Mouse (Mus musculus): ENCODE results near the gene Afmid.

Gene Afmid

GRCm38 (mm10) chr11:117882208-117882607 is 56.5 kb downstream of the Afmid start:
- DNase-seq, result peak; percentile 57 to 65

GRCm38 (mm10) chr11:117886000-117886399 is 60.3 kb downstream of the Afmid start:
- DNase-seq, result no peak

DNA sequence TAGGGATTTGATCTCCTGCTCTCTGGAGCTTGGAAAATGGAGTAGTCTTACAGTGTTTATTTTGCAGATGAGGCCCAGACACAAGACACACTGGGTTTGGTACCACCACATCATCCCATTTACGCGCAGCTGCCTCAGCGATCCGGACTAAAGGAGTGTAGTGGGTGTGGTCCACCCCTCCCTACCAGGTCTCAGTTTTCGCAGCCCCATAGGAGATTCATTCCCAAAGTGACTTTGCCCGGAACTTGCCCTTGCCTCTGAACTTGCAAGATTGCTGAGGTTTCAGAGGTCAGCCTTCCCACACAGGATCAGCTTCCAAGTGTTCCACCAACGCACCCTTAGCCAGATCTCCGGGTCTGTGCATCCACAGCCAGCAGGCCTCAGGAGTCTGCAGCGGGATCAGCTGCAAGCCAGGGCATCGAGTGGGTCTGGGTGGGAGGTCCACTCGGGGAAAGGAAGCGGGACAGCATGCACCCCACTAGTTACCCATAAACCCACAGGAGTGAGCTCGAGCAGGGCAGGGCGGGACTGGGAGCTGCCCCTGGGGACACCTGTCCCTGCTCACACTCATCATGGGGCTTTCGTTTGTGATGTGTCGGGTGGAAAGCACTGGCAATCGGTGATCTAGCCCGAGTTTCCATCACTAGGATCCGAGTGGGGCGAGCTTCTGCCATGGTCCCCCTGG is 62.6 kb downstream of the Afmid start:
- no peak for DNase-seq

- peak; percentile 47 to 56 for DNase-seq
Observed at GRCm38 (mm10) chr11:117888853-117889822, 63.4 kb downstream of the Afmid start.
